In the genomic region with DNA sequence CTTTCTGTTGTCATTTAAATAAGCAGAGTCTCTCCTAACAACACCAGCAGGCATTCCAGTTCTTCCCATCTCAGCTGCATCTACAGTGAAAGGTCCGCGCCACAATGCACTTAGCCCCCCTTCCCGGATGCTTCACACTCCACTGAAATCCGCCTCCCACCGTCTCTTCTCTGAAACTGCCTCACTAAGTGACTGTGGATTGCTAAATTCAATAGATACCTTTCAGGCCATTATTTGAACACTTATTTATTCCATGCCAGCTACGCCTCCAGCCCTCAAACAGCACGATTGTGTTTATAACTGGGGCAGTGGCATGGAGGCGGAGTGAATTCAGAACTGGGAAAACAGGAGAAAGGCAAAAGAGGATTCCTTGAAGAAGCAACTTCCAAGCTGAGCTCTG, we compare ENCODE assay signal across 12 mouse cellular contexts. TPM values are rescaled to one million over a fixed set of nuclear protein-coding genes. Genes with fewer than 3 reads are reported as not detected.
DNase-seq lines count a peak whose midpoint lies in the region; ATAC-seq and TF ChIP-seq lines count a peak whose summit lies in the region.
"Had no signal": no experiment of that assay in that cellular context is flagged by ENCODE, and none has a peak within 500 bp of the region (broad histone marks: within the 10 kb centered on the region; RNA-seq: fewer than 3 reads in every experiment).

No protein-coding gene starts in this region.

- no peak overlapping the region for H3K4me2 ChIP-seq in midbrain, embryonic 14.5 days (ENCODE audit: low read length)

- TF ChIP-seq CTCF in layer of hippocampus, adult 2 months (conservative IDR thresholded peaks at IDR 0.05) = no peak

- H3K27me3 ChIP-seq in hindbrain, embryonic 10.5 days (ENCODE audit: insufficient read depth, poor library complexity, severe bottlenecking) = no peaks in the 10 kb centered on the region
- no peaks in the 10 kb centered on the region for H3K27me3 ChIP-seq in midbrain, embryonic 14.5 days (ENCODE audit: control insufficient read depth, insufficient read depth, low read length)

- H3K4me1 ChIP-seq in hindbrain, embryonic 10.5 days (replicated peaks) = peaks cover 30% of the 10 kb centered on the region
- 0 out of 2 replicates have a peak, but pooled peaks cover 5% of the 10 kb centered on the region for H3K4me1 ChIP-seq in midbrain, embryonic 14.5 days (ENCODE audit: control insufficient read depth, insufficient read depth, low read length)

- peak; percentile 70 for ATAC-seq in midbrain, embryonic 14.5 days (ENCODE audit: low FRiP score, low TSS enrichment)

- no peak overlapping the region for H3K4me3 ChIP-seq in layer of hippocampus, adult 2 months
- no peak overlapping the region for H3K4me3 ChIP-seq in hindbrain, embryonic 10.5 days
- no peak overlapping the region for H3K4me3 ChIP-seq in midbrain, embryonic 14.5 days (replicated peaks; ENCODE audit: low read depth, low read length)

- WGBS in hindbrain, embryonic 10.5 days = 41% methylated on average over 8 of the region's 8 CpGs
- WGBS in midbrain, embryonic 14.5 days = 19% methylated on average over 8 of the region's 8 CpGs

- H3K9me3 ChIP-seq in hindbrain, embryonic 10.5 days = no peaks in the 10 kb centered on the region
- no peaks in the 10 kb centered on the region for H3K9me3 ChIP-seq in midbrain, embryonic 14.5 days (ENCODE audit: control insufficient read depth, low read length)

- H3K36me3 ChIP-seq in hindbrain, embryonic 10.5 days = peaks cover 6% of the 10 kb centered on the region; the same call in 1 of the 2 replicates
- no peaks in the 10 kb centered on the region for H3K36me3 ChIP-seq in midbrain, embryonic 14.5 days (ENCODE audit: control insufficient read depth, insufficient read depth, low read length)

- H3K9ac ChIP-seq in midbrain, embryonic 14.5 days (replicated peaks; ENCODE audit: low read length) = no peak overlapping the region

- DNase-seq in layer of hippocampus, adult 2 months (ENCODE audit: low spot score in 2 of 2) = peak; percentile 39 to 46
- no peak for DNase-seq in layer of hippocampus, postnatal 10 days (ENCODE audit: low spot score in 2 of 2)
- DNase-seq in R1 (ENCODE audit: low read depth, low spot score) = peak; percentile 49
- DNase-seq in hindbrain, embryonic 10.5 days (ENCODE audit: low spot score) = peak; percentile 13
- DNase-seq in midbrain, embryonic 14.5 days = peak; percentile 69
- no peak for DNase-seq in cerebellum, adult 11-12 months
- no peak for DNase-seq in gastrocnemius, adult 8-10 months (ENCODE audit: low spot score in 2 of 2)
- DNase-seq in ovary, postnatal 14 days (ENCODE audit: low spot score) = no peak
- DNase-seq: adrenal gland, adult 8-10 months; heart, postnatal 10 days; layer of hippocampus, postnatal 36 days; lung, postnatal 4 days had no signal

- peak overlapping the region; percentile 89 for H3K27ac ChIP-seq in layer of hippocampus, adult 2 months
- peak overlapping the region; percentile 62 for H3K27ac ChIP-seq in hindbrain, embryonic 10.5 days
- H3K27ac ChIP-seq in midbrain, embryonic 14.5 days (replicated peaks; ENCODE audit: low read depth, low read length) = peak overlapping the region; percentile 63

RNA-seq across cellular contexts. Expression of a gene that starts 12.4 kb away (rescaled TPM):
- 100 to 1,000 TPM in 1 of 2 experiments, 10 to 100 TPM in 1; 97.6 to 117 TPM for total RNA-seq in layer of hippocampus, adult 2 months (2021)
- 100 to 1,000 TPM; 108 to 126 TPM for total RNA-seq in layer of hippocampus, postnatal 10 days (2021)
- 62.0 and 82.2 TPM in 2 replicates for polyA plus RNA-seq in hindbrain, embryonic 10.5 days (2016; fragmentation: Nextera tagmentation; extraction: Ambion mirVana)
- 155 and 172 TPM in 2 replicates for polyA plus RNA-seq in midbrain, embryonic 14.5 days (2014; fragmentation: Nextera tagmentation; extraction: Ambion mirVana)
- total RNA-seq in gastrocnemius, adult 8-10 months (2022) = 10 to 100 TPM; 10.9 to 12.5 (median 11.9) TPM

RNA-seq across cellular contexts. Expression of a gene that starts 55.6 kb away (rescaled TPM):
- 10 to 100 TPM; 26.6 to 29.1 TPM for total RNA-seq in layer of hippocampus, adult 2 months (2021)
- total RNA-seq in layer of hippocampus, postnatal 10 days (2021) = 10 to 100 TPM; 22.2 to 24.0 TPM
- polyA plus RNA-seq in hindbrain, embryonic 10.5 days (2016; fragmentation: Nextera tagmentation; extraction: Ambion mirVana) = 42.1 and 44.5 TPM in 2 replicates
- polyA plus RNA-seq in midbrain, embryonic 14.5 days (2014; fragmentation: Nextera tagmentation; extraction: Ambion mirVana) = 40.3 and 55.3 TPM in 2 replicates
- 10 to 100 TPM; 15.4 to 23.1 (median 16.3) TPM for total RNA-seq in gastrocnemius, adult 8-10 months (2022)

Comparison
In these comparisons a context has a peak if more than half of its experiments do, and no peak if none do; other contexts are left out.
1. DNase-seq: peak in layer of hippocampus, adult 2 months (2 of 2), R1 (single experiment), hindbrain, embryonic 10.5 days (single experiment) and midbrain, embryonic 14.5 days (single experiment); none in layer of hippocampus, postnatal 10 days (0 of 2), cerebellum, adult 11-12 months (single experiment), gastrocnemius, adult 8-10 months (0 of 2) and ovary, postnatal 14 days (single experiment).
2. RNA of a gene that starts 12.4 kb away (total RNA-seq): 108 to 126 TPM in layer of hippocampus, postnatal 10 days and 97.6 to 117 TPM in layer of hippocampus, adult 2 months; 10.9 to 12.5 TPM in gastrocnemius, adult 8-10 months; every median in the first group is over 4 times any median in the second.
3. Peak in every context shown above with its lines, with median percentiles within 50 percentile points of each other: H3K27ac ChIP-seq.